Mouse (Mus musculus) E14TG2a.4 (cell line): ENCODE measurements around the gene Nt5c2.
"Not testable (repeated sequence)": the region's sequence is repeated elsewhere in the genome, so short reads cannot be mapped to it uniquely, and the experiment has no call there.

Source experiments
- CTCF ChIP-seq: conservative IDR thresholded peaks from 2 replicates; pipeline ENCODE4 v1.5.1; 2014; ENCODE audit warnings: low read length
- NANOG ChIP-seq: IDR thresholded peaks from 2 replicates; pipeline ENCODE4 v1.6.1; 2014; ENCODE audit warnings: borderline replicate concordance, low read length, mixed read lengths
- POU5F1 ChIP-seq: IDR thresholded peaks from 2 replicates; pipeline ENCODE4 v1.6.1; 2014; ENCODE audit warnings: low read length, borderline replicate concordance

- not testable (repeated sequence) for TF ChIP-seq CTCF, POU5F1, NANOG
Measured at GRCm38 (mm10) chr19:46978069-46978468, 36.9 kb downstream of the Nt5c2 start.
